Mouse (Mus musculus) kidney, postnatal 4 days (tissue): ENCODE data around the gene P2ry14.
A peak's percentile ranks its signal among the peaks of the same experiment; 100 is the strongest.
"Not testable (repeated sequence)": the region's sequence is repeated elsewhere in the genome, so short reads cannot be mapped to it uniquely, and the experiment has no call there.

Experiments
- DNase-seq, 2 experiments: peaks; one replicate each; pipeline ENCODE4 v3.0.0; 2021; ENCODE audit warnings: mixed read lengths in 2 of 2

Gene P2ry14

DNA sequence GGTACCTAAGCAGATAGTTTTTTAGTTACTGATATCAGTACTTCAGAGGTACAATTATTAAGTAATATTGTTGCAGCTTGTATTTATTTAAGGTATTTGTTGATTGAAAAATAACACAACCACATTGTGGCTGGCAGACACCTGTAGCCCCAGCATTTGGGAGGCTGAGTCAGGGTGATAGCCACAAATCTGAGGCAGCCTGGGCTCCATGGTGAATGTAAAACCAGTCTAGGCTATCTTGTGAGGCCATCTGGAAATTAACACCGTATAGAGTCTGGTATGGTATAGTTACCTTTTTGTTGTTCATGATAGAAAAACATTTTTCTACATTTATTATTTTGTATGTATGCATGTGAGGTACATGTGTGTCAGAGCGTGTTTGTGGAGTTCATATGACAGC lies 51.3 kb downstream of the P2ry14 start:
- no peak for DNase-seq

DNA sequence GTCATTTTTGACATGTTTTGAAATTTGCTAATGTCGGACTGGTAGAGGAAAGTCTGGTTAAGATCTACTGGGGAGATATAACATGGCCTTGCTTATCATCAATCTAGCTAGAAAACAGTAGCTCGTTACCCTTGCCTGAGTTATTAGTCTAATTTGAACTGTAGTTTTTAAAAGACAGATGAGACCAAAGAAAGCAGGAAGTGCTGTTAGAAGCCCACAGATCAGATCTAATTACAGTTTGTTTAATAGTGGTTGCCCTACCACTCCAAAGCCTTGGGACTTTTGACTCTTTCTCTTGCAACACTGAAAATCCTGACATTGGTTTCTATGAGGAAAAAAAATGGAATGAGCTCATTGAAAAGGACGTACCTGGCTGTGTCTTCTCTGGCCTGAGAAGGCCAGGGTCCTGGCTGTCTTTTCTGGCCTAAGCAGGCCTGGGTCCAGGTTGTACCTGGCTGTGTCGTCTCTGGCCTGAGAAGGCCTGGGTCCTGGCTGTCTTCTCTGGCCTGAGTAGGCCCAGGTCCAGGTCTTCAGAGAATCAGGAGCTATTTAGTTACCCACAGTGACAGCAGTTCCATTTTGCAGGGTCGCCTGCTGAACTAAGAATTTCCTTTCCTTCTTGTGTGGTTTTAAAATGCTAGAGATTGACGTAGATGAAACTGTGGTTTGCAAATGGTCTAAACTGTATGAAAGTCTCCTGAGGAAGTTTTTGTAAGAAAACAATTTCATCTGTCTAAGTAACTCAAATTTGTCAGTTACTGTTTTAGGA lies 52.0 kb downstream of the P2ry14 start, which contains the start of gene Gpr171:
Gene Gpr171, minus strand, starts transcription at position 604 of the 769 bp plus-strand sequence.
- no peak for DNase-seq

DNA sequence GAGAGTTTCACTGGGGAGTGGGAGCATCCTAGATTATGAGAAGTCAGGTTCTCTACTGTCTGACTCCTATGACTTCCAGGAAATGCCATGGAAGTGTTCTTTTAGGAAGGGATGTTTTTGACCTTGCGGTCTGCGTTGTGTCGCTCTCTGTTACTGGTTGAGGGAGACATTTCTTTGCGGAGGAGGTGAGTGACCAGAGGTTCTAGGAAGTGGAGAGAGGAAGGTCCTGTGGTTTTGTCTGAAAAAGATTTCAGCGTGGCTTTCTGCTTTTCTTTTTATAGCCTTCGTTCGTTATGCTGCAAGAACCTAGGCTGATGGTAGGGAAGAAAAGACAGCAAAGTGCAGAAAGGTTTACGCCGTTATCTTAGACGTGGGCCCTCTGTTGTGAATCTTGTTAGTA lies 54.9 kb downstream of the P2ry14 start:
- no peak for DNase-seq

DNA sequence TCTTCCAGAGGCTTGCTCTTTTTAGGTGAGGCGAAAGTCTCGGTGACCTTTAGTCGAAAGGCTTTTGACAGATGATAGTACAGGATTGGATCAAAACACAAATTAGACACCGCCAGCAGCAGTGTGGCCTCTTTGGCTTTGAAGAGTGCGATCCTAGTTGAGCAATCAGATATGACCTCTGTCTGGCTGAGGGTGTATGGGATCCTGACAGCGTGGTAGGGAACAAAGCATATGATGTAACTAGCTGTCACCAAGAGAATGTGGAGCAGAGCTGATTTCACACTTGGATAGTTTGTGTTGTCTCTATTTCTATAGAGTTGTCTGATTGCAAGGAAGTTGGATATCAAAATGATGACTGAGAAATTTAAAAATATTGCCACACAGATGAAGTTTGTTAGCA lies 56.0 kb downstream of the P2ry14 start:
- no peak for DNase-seq

DNA sequence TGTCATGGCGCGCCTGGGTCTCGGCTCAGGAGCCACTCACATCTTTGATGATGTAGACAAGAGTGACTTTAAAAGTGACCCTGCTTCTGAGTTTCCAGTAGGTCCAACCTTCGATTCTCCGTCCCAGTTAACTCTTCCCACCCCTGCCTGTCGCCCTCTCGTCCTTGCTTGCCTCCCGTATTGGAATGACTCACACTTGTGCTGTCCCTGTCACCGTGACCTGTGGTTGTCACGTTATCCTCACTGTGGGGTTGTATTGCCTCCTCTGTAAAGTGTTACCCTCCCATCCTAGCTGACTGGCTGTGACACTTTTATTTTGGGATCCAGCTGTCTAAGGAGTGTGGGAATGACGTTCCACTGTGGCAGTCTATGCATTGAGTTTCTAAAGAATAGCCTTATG lies 60.7 kb downstream of the P2ry14 start:
- DNase-seq, result no peak

DNA sequence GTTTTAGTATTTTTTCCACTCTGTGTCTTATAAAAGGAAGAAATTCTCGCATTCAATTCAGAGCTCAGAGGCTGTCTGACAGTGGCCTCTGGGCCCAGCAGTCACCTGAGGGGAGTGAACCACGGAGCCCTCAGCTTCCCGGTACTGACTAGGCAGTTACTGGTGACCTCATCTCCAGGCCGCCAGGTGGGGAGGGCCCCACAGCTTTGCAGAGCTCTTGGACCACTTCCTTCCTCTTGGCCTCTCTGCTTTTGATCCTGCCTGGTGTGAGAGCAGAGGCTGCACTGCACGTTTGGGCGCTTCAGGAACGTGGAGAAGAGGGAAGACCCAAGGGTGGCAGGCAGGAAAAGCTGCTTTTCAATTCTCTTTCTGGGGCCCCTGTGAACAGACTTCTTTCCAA lies 72.5 kb downstream of the P2ry14 start:
- DNase-seq, result peak; percentile 24 to 43

DNA sequence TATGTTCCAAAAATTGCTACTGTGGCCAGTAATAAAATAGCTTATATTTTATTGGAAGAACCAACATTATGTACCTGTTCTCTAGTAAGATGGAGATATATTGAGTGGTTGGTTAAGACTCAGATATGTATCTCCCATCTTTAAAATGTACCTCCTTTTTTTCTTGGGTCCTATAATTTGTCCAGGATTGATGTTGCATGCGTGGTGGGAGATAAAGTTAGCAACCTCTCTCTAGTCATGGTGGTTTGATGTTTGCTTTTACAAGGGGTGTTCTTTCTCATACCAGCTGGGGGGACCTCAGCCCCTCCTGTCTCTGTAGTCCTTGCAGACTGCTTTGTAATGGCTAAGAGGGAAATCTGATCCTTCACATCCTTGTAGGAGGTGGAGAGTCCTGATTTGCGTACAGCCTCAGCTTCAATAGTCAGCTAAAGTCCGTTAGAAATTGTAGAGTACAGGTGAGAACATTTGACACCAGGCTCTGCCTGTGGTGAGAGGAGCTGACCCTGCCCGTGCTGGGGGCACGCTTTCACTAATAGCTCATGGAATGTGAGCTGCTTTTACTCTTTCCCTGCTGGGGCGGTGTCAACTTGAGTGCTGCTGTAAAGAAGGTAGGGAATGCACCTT lies 73.0 kb downstream of the P2ry14 start:
- no peak for DNase-seq

DNA sequence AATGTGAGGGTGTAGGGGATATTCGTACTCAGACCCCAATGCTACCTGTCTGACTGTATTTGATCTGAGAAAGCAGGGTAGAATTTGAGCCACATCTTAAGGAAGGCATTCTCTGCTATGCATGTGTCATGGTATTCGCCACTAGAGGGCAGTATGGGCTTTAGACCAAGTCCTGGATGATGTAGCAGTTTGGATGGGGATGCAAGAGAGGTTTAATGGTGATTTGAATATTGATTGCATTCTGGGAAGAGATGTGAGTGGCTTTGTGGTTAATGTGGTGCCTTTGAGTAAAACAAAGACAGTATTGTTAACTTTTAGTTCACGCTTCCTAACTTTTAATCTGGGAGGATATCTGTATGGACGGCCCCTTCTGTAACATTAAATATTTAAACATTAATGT lies 74.1 kb downstream of the P2ry14 start:
- peak; percentile 36 to 45 for DNase-seq

DNA sequence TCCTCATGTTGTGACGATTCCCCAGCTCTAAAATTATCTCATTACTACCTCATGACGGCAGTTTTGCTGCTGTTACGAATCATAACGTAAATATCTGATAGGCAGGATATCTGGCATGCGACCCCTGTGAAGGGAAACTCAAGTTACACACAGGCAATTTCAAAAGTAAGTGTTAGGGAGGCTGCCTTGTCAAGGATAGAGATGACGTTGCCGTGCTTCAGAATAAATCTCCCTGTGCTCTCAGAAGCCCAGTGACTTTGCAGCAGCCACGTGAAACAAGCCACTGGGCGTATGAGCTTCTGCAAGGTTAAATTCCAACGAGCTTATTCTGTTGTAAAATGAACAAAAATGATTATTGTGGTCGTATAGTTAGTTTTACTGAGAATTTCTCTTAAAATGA lies 74.8 kb downstream of the P2ry14 start:
- no peak for DNase-seq

DNA sequence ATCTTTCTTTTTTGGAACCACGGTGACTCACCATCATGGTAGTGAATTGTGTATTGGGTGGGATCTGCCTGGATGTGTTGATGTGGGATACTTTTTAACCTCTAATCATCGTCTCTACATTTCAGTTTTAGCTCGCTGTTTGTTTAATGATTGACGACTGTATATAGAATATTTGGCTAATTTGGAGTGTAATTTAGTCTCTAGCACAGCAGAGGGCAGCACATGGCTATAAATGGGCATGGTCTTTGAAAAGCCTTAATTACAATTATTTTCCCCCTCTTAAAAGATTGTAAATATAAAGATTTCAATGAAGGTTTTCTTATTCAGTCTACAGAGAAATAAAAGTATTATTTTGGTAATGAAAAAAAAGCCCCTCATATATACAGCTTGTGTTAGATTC lies 76.1 kb downstream of the P2ry14 start:
- DNase-seq, result no peak

DNA sequence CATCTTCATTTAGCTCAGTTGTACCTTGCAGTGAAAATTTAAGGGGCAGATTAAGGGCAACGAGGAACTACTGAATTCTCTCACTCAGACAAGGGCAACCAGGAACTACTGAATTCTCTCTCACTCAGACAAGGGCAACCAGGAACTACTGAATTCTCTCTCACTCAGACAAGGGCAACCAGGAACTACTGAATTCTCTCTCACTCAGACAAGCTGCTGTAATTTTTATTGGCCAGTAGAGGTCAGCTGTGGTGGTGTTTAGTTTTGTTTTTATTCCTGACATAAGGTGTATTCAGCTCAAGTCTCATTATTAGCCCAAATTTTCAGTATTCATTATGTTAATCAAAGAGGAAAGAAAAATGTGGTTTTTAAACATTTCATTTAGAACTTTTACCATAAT lies 84.3 kb downstream of the P2ry14 start:
- DNase-seq, result not testable (repeated sequence)

DNA sequence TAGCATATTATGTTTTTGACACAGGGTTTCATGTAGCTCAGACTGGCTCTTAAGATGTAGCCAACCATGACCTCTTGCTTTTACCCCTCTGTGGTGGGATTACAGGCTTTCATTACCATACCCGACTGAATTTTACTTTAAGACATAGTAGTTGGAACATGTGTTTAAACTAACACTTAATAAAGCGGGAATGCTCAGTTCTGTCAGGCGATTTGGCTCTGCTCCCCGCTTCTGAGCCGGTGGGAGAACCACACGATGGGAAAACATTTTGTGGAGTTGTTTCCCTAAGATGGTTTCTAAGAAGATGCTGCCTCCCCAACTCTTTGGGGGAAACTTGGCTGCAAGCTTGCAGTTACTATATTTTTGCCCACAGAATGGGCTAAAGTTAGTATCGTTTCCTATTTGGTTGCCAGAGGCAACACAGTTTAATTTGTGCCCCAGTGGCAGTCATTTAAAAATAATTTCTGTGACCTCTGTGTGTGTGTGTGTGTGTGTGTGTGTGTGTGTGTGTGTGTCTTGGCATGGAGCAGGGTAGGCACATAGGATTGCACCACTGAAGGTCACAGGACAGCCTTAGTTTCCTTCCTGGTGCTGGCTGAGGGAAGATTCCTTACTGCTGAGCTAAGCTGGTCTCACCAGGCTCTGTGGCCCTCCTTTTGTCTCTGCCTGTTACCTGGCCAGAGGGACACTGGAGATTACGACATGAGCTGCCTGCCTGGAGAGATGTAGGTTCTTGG lies 86.7 kb downstream of the P2ry14 start:
- no peak for DNase-seq

DNA sequence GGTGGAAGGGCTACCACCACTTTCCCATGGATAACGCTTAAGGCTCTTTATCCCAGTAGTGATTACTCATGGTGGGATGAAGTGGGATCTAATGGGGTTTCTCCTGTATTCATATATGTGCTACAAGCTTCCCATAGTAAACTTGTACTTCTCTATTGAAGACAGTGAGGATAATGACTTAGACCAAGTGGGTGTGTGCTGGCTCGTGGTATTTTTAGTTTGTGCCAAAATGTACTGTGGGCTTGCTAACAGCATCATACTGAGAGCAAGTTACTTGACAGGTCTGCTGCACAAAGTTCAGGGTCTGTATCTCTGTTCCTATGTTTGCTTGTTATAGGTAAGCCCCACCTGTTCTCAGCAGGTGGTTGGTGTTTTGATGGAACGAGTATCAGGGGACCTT lies 87.5 kb downstream of the P2ry14 start:
- no peak for DNase-seq
